Mouse (Mus musculus) heart, postnatal 0 days (tissue): ENCODE measurements around the gene Msx1.
"Not testable (repeated sequence)": the region's sequence is repeated elsewhere in the genome, so short reads cannot be mapped to it uniquely, and the experiment has no call there.

Source experiments
- CTCF ChIP-seq: IDR thresholded peaks from 2 replicates; pipeline ENCODE4 v1.5.1; 2016; ENCODE audit warnings: antibody characterized with exemption, control low read depth, low read depth
- EP300 ChIP-seq: IDR thresholded peaks from 2 replicates; pipeline ENCODE4 v1.6.1; 2016; ENCODE audit warnings: antibody characterized with exemption, low read depth

- TF ChIP-seq EP300, CTCF: not testable (repeated sequence)
Observed at GRCm38 (mm10) chr5:37830436-37830835, 6.1 kb upstream of the Msx1 start.
